Mouse (Mus musculus): ENCODE results near the gene Pla2g3. TPM values are rescaled to one million over a fixed set of nuclear protein-coding genes. Genes with fewer than 3 reads are reported as not detected.

The Pla2g3 gene
- polyA plus RNA-seq, 1 experiment = 0.27 TPM

DNA sequence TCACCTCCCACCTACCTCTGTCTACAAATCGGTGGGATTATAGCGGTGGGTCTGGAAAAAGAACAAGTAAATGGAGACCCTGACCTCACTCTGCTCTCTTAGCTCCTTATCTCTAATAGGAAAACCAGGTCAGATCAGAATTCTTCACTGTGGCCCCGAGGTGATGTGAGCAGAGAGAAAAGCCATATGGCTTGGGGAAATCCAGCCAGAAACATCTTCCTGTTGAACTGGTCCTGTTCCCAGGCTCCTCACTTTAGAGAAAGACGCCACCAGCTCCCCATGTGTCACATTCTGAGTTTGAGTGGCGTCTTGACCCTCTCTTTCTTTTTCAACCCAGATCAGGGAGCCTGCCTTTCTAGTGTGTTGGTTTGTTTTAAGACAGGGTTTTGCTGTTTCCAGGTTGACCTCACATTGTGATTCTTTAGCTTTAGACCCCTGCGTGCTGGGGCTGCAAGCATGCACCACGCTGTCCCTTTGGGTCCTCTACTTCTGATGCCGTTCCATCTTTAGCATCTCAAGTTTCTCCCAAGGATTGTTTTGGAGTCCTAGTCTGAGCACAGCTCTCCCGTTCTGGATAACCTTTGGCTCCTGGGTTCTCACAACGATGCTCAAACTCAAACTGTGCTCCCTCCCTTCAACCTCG lies 31.8 kb downstream of the Pla2g3 start:
- DNase-seq = no peak
- WGBS = 68% methylated on average over 11 of the region's 11 CpGs
- Histone ChIP-seq H3K4me1 (ENCODE audit: control insufficient read depth, insufficient read depth, low read length) (peaks cover 9% of the 10 kb centered on the region), H3K36me3 (ENCODE audit: control insufficient read depth, insufficient read depth, low read length) (peaks cover 19% of the 10 kb centered on the region), H3K27ac (ENCODE audit: insufficient read depth, low read depth, low read length) (no peak overlapping the region), H3K4me3 (ENCODE audit: insufficient read depth, low read depth, low read length) (no peak overlapping the region), H3K27me3 (replicated peaks; ENCODE audit: control insufficient read depth, insufficient read depth, low read length) (no peaks in the 10 kb centered on the region)
- no peak for TF ChIP-seq POLR2A (IDR thresholded peaks at IDR 0.05; ENCODE audit: low read depth, low read length)

DNA sequence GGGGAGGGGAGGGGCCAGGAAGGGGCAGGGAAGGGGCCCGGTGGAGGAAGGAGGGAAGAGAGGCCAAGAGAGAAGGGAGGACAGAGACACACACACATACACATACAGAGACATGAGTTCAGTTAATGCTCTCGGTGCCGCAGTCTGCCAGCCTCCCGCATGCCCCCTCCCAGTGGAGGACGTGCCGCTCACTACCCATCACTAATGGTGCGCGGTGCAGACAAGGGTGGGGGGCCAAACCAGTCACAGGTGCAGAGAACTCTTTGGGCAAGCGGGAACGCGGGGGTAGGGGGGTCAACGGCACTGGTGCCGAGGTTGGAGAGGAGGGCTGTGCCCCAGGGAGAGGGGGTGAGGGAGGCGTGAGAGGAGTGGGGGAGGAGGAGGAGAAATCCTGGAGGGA lies 32.8 kb downstream of the Pla2g3 start:
- no peak overlapping the region for H3K4me3 ChIP-seq (ENCODE audit: insufficient read depth, low read depth, low read length)
- TF ChIP-seq POLR2A (IDR thresholded peaks at IDR 0.05; ENCODE audit: low read depth, low read length) = no peak
- TF ChIP-seq CTCF (conservative IDR thresholded peaks at IDR 0.05; ENCODE audit: insufficient read depth, insufficient read length, low read depth, low read length) = no peak
- peaks cover 5% of the 10 kb centered on the region for H3K4me1 ChIP-seq (ENCODE audit: control insufficient read depth, insufficient read depth, low read length)
- no peaks in the 10 kb centered on the region for H3K27me3 ChIP-seq (replicated peaks; ENCODE audit: control insufficient read depth, insufficient read depth, low read length)
- no peak for DNase-seq
- no peak overlapping the region for H3K27ac ChIP-seq (ENCODE audit: insufficient read depth, low read depth, low read length)
- WGBS = 67% methylated on average over 14 of the region's 14 CpGs
- peaks cover 25% of the 10 kb centered on the region for H3K36me3 ChIP-seq (ENCODE audit: control insufficient read depth, insufficient read depth, low read length)

DNA sequence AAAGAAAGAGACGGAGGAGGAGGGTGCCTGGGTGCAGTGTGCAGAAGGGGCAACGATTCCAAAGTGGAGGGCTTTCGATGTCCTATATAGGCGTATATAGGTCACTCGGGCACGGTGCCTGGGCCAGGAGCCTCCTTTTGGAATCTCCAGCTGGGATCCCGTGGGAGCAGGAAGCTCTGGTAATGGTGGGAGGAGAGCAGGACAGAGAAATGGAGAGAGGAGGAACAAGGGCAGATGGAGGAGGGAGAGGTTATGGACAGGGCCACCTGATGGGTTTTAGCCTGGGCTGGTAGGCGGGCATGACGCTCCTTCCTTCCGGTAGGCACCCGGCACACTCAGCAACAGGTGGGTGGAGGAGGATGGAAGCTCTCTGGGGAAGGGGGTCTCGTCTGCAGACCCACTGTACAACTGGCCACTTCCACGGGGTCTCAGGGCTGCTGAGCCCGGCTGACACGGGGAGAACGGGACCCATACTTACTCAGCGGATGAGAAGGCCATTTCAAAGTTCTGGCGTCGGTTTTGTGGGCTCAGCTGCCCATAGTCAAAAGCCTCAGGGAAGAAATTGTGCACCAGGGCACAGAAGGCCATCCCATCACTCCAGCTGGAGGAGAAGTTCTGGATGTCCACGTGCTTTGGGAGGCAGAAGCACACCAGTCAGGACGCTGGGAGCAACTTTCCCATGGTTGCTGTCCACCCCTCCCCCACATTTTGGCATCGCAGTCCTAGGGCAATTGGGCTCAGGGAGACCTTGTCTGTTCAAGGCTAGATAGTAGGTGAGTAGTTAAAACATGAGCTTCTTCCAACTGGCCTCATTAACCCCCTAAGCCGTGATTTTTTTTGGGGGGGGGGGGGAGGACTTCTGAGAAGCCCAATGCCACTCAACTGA lies 33.5 kb downstream of the Pla2g3 start:
- H3K27me3 ChIP-seq (replicated peaks; ENCODE audit: control insufficient read depth, insufficient read depth, low read length) = no peaks in the 10 kb centered on the region
- 76% methylated on average over 23 of the region's 23 CpGs for WGBS
- H3K4me1 ChIP-seq (ENCODE audit: control insufficient read depth, insufficient read depth, low read length) = peaks cover 4% of the 10 kb centered on the region; the same call in 1 of the 2 replicates
- no peak overlapping the region for H3K4me3 ChIP-seq (ENCODE audit: insufficient read depth, low read depth, low read length)
- no peak for DNase-seq
- TF ChIP-seq POLR2A (IDR thresholded peaks at IDR 0.05; ENCODE audit: low read depth, low read length) (no peak), CTCF (conservative IDR thresholded peaks at IDR 0.05; ENCODE audit: insufficient read depth, insufficient read length, low read depth, low read length) (no peak)
- H3K27ac ChIP-seq (ENCODE audit: insufficient read depth, low read depth, low read length) = no peak overlapping the region
- H3K36me3 ChIP-seq (ENCODE audit: control insufficient read depth, insufficient read depth, low read length) = peaks cover 30% of the 10 kb centered on the region

GRCm38 (mm10) chr11:3522285-3523000 lies 34.4 kb downstream of the Pla2g3 start:
- TF ChIP-seq CTCF (conservative IDR thresholded peaks at IDR 0.05; ENCODE audit: insufficient read depth, insufficient read length, low read depth, low read length) (no peak), POLR2A (IDR thresholded peaks at IDR 0.05; ENCODE audit: low read depth, low read length) (no peak)
- H3K4me3 ChIP-seq (ENCODE audit: insufficient read depth, low read depth, low read length) = no peak overlapping the region
- no peaks in the 10 kb centered on the region for H3K27me3 ChIP-seq (replicated peaks; ENCODE audit: control insufficient read depth, insufficient read depth, low read length)
- H3K4me1 ChIP-seq (ENCODE audit: control insufficient read depth, insufficient read depth, low read length) = peaks cover 4% of the 10 kb centered on the region; the same call in 1 of the 2 replicates
- no peak overlapping the region for H3K27ac ChIP-seq (ENCODE audit: insufficient read depth, low read depth, low read length)
- H3K36me3 ChIP-seq (ENCODE audit: control insufficient read depth, insufficient read depth, low read length) = peaks cover 32% of the 10 kb centered on the region
- 88% methylated on average over 17 of the region's 17 CpGs for WGBS
- no peak for DNase-seq

DNA sequence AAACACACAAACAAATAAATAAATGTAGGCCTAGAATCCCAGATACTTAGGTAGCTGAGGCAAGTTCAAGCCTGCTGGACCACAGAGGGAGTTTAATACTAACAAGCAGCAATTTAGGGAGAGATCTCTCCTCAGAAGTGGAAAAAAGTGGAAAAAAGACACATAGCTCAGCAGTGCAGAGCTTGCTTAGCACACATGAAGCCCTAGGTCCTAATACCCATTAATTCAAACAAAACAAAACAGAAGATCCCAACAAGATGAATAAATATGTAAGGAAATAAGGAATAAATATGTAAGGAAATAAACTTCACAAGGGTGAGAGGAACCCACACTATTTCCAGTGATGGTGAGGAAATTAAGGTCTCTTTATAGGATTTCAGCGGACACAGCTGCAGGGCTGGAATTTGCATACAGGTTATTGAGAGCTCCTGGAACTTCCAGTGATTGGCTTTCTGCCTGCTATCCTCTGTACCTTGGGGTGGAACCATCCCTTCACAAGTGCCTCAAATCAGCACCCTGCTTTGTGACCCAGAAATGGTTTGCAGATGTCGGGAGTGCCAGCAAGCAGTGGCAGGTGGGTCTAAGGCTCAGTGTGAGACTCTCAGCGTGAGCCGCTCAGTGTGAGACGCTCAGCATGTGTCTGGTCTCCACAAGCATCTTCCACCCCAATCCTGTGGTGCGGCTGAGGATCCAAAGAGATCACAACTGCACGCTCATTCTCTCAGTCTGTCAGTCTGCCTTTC lies 35.9 kb downstream of the Pla2g3 start:
- H3K4me1 ChIP-seq (ENCODE audit: control insufficient read depth, insufficient read depth, low read length) = no peaks in the 10 kb centered on the region
- no peak overlapping the region for H3K4me3 ChIP-seq (ENCODE audit: insufficient read depth, low read depth, low read length)
- no peak overlapping the region for H3K27ac ChIP-seq (ENCODE audit: insufficient read depth, low read depth, low read length)
- WGBS = 90% methylated on average over 7 of the region's 7 CpGs
- H3K36me3 ChIP-seq (ENCODE audit: control insufficient read depth, insufficient read depth, low read length) = peaks cover 32% of the 10 kb centered on the region
- TF ChIP-seq POLR2A (IDR thresholded peaks at IDR 0.05; ENCODE audit: low read depth, low read length) (no peak), CTCF (conservative IDR thresholded peaks at IDR 0.05; ENCODE audit: insufficient read depth, insufficient read length, low read depth, low read length) (no peak)
- no peaks in the 10 kb centered on the region for H3K27me3 ChIP-seq (replicated peaks; ENCODE audit: control insufficient read depth, insufficient read depth, low read length)
- DNase-seq = no peak

- no peak overlapping the region for H3K27ac ChIP-seq (ENCODE audit: insufficient read depth, low read depth, low read length)
- no peak for DNase-seq
- no peaks in the 10 kb centered on the region for H3K4me1 ChIP-seq (ENCODE audit: control insufficient read depth, insufficient read depth, low read length)
- 90% methylated on average over 4 of the region's 4 CpGs for WGBS
- TF ChIP-seq CTCF (conservative IDR thresholded peaks at IDR 0.05; ENCODE audit: insufficient read depth, insufficient read length, low read depth, low read length) = no peak
- TF ChIP-seq POLR2A (IDR thresholded peaks at IDR 0.05; ENCODE audit: low read depth, low read length) = no peak
- H3K36me3 ChIP-seq (ENCODE audit: control insufficient read depth, insufficient read depth, low read length) = peaks cover 36% of the 10 kb centered on the region
- H3K27me3 ChIP-seq (replicated peaks; ENCODE audit: control insufficient read depth, insufficient read depth, low read length) = no peaks in the 10 kb centered on the region
- no peak overlapping the region for H3K4me3 ChIP-seq (ENCODE audit: insufficient read depth, low read depth, low read length)
Observed at GRCm38 (mm10) chr11:3525560-3525959, 37.5 kb downstream of the Pla2g3 start.

Measured in kidney, adult 2 months (tissue).